Mouse (Mus musculus) ES-Bruce4 (cell line): ENCODE results near the gene Hsd17b12. TPM values are rescaled to one million over a fixed set of nuclear protein-coding genes. Genes with fewer than 3 reads are reported as not detected.

Source experiments
- H3K27ac ChIP-seq: 2 replicates; pipeline ENCODE4 v1.5.1; 2012; ENCODE audit warnings: low read length, inconsistent platforms; ENCODE audit not compliant: insufficient read depth
- H3K27me3 ChIP-seq: 2 replicates; pipeline ENCODE4 v1.6.1; 2012; ENCODE audit warnings: mild to moderate bottlenecking, low read length, inconsistent platforms; ENCODE audit not compliant: control insufficient read depth, poor library complexity, insufficient read depth, severe bottlenecking
- H3K36me3 ChIP-seq: 2 replicates; pipeline ENCODE4 v1.6.1; 2012; ENCODE audit warnings: inconsistent platforms, mild to moderate bottlenecking, low read length, moderate library complexity; ENCODE audit not compliant: control insufficient read depth, poor library complexity, insufficient read depth, severe bottlenecking
- H3K4me1 ChIP-seq: one replicate; pipeline ENCODE4 v1.8.1; 2011; ENCODE audit warnings: low read length; ENCODE audit not compliant: control insufficient read depth, insufficient read depth
- H3K4me3 ChIP-seq: 2 replicates; pipeline ENCODE4 v1.5.1; 2011; ENCODE audit warnings: low read depth, mild to moderate bottlenecking, low read length
- H3K9ac ChIP-seq: 2 replicates; pipeline ENCODE4 v1.6.1; 2012; ENCODE audit warnings: low read depth, mild to moderate bottlenecking, inconsistent platforms; ENCODE audit not compliant: poor library complexity, severe bottlenecking
- H3K9me3 ChIP-seq: replicated peaks from 2 replicates; pipeline ENCODE4 v1.6.1; 2012; ENCODE audit warnings: mild to moderate bottlenecking, low read length, inconsistent platforms; ENCODE audit not compliant: control insufficient read depth, poor library complexity, insufficient read depth, severe bottlenecking
- CTCF ChIP-seq: IDR thresholded peaks from one replicate; pipeline ENCODE4 v1.8.1; 2011; ENCODE audit warnings: low read depth, low read length
- EP300 ChIP-seq: IDR thresholded peaks from 2 replicates; pipeline ENCODE4 v1.6.1; 2011; ENCODE audit warnings: low read depth, low read length; ENCODE audit not compliant: insufficient read depth
- POLR2A ChIP-seq: IDR thresholded peaks from one replicate; pipeline ENCODE4 v1.8.1; 2011; ENCODE audit warnings: low read length; ENCODE audit not compliant: insufficient read depth
- polyA plus RNA-seq: library from polyadenylated mRNA; stranded (reverse); fragments of >200 nt; gene quantifications from 2 replicates; pipeline ENCODE4 v1.2.4, GENCODE M21; 2011; ENCODE audit warnings: low read depth; ENCODE audit not compliant: missing spikeins, insufficient read depth, insufficient read length

The Hsd17b12 gene
- polyA plus RNA-seq, 1 experiment = 101 TPM

DNA sequence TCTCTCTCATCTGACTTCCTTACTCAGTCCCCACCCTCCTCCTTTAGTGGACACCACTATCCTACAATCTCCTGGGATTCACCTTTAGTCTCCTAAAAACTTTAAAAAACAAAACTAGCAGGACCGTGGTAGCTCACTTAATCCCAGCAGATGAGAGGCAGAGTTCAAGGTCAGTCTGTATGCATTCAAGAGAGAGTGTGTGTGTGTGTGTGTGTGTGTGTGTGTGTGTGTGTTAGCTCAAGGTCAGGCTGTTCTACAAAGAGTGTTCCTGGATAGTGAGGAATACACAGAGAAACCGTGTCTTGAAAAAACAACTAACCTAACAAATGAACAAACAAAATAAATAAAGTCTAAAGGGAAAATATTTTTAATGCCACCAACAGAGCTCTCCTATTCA is 12.6 kb downstream of the Hsd17b12 start:
- Histone ChIP-seq H3K27ac (no peak overlapping the region), H3K4me1 (peaks cover 1% of the 10 kb centered on the region), H3K9ac (no peak overlapping the region), H3K4me3 (no peak overlapping the region), H3K36me3 (no peaks in the 10 kb centered on the region), H3K27me3 (no peaks in the 10 kb centered on the region), H3K9me3 (no peaks in the 10 kb centered on the region)
- TF ChIP-seq EP300 = no peak
- TF ChIP-seq CTCF = no peak
- TF ChIP-seq POLR2A = no peak

DNA sequence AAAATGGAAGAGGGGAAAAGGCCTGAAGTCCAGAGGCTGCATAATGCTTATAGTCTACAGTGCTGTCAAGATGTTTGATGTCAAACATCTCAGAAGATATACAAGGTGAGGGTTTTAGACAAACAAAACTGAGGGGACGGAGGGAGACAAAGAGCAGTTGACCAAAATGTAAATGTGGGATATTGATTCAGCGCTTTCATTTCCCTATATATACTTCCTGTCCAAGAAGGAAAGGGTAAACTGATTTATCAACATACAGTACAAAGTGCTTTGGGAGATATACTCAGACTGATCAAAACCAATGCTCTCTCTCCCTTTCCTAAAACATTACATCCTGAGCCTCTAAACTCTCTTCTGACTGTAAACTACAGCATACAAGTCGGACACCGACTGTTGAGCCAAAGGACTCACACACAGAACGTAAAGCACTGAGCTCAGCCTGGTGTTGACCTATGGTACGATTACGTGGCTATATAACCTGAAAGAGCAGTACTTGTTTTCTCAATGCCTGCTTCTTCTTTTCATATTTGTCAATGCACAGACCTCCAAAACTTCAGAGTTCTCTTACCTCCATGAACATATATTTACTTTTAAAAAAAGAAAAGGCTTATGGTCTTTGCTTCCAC is 13.1 kb downstream of the Hsd17b12 start:
- Histone ChIP-seq H3K9me3 (no peaks in the 10 kb centered on the region), H3K4me1 (peaks cover 1% of the 10 kb centered on the region), H3K27me3 (no peaks in the 10 kb centered on the region), H3K36me3 (no peaks in the 10 kb centered on the region), H3K4me3 (no peak overlapping the region), H3K9ac (no peak overlapping the region), H3K27ac (no peak overlapping the region)
- no peak for TF ChIP-seq CTCF
- no peak for TF ChIP-seq EP300
- no peak for TF ChIP-seq POLR2A

DNA sequence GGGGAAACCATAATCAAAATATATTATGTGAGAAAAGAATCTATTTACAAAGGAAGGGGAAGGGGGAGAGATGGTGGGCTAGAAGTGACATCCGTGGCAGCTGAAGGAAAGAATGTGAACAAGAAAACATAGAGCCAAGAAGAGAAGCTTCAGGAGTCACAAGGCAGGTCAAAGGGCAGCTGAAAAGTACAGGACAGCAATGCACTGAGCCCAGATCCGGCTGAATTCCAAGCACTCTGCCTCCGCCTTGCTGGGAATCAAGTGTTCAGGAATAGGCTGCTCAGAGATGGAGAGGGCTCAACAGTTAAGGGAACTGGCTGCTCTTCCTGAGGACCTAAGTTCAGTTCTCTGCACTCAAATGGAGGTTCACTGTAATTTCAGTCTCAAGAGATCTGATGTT is 16.5 kb downstream of the Hsd17b12 start:
- TF ChIP-seq POLR2A (no peak), EP300 (no peak), CTCF (no peak)
- H3K27me3 ChIP-seq = no peaks in the 10 kb centered on the region
- no peaks in the 10 kb centered on the region for H3K9me3 ChIP-seq
- H3K36me3 ChIP-seq = no peaks in the 10 kb centered on the region
- peaks cover 1% of the 10 kb centered on the region for H3K4me1 ChIP-seq
- no peak overlapping the region for H3K4me3 ChIP-seq
- H3K9ac ChIP-seq = no peak overlapping the region
- H3K27ac ChIP-seq = no peak overlapping the region

DNA sequence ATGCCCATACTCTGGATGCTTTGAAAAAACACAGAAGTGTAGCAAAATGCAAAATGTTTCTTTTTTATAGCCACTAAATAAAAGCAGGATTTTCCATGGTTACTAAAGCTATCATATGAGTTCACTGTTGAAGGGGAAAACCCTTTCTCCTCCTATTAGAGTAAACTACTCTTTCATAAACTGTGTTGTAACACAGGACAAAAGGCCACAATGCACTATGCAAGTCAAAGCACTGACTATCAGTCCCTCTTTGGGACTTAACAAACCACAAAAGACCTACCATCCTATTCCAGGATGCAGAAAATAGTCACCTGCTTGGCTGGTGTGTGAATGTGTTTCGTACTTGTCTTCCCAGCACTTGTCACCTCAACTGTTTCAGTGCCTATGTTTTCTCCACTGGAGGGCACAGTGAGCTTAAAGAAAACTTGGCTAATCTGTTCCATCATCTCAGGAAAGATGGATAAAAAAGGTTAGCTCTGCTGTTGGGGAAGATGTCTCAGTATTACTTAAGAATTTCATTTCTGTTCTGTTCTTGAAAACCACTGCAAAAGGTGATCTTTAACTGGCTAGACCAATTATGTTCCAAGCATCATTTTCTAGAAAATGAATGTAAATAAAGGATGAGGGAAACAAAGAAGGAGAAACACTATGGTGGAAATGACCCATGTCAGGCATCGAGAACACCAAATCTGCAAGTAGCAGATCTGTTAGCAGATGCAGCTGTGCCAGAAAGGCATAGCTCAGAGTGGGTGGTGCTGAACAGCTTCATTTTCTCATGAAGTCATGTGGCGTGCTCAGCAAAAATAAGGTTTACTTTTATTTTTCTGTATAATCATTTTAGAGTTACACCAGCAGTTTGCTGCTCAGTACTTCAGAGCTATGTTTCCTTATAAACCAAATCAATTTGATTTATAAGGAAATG is 19.0 kb downstream of the Hsd17b12 start:
- Histone ChIP-seq H3K4me1 (no peaks in the 10 kb centered on the region), H3K9me3 (no peaks in the 10 kb centered on the region), H3K4me3 (no peak overlapping the region), H3K27ac (no peak overlapping the region), H3K36me3 (no peaks in the 10 kb centered on the region), H3K9ac (no peak overlapping the region), H3K27me3 (no peaks in the 10 kb centered on the region)
- TF ChIP-seq POLR2A = no peak
- TF ChIP-seq CTCF = no peak
- no peak for TF ChIP-seq EP300

DNA sequence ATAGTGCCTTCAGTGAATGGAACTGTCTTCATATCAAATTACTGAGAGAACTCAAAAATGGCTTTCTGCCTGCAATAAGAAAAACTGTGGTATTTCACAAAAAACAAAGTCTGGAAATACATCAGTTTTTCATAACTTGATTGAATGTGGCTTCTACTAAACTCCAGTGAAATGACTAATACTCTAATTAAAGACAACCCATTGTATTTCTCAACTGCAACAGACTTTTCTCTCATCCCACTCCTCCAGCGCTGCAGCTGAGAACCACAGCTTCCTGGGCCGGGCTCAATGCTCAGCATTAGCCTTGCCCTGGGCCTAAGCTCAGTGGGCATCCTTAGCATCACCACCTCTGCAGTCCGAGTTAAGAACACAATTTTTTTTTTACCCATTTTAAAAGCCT is 20.9 kb downstream of the Hsd17b12 start:
- no peak overlapping the region for H3K4me3 ChIP-seq
- H3K27ac ChIP-seq = no peak overlapping the region
- no peaks in the 10 kb centered on the region for H3K4me1 ChIP-seq
- H3K36me3 ChIP-seq = no peaks in the 10 kb centered on the region
- no peak for TF ChIP-seq POLR2A
- no peak for TF ChIP-seq CTCF
- no peak for TF ChIP-seq EP300
- no peak overlapping the region for H3K9ac ChIP-seq
- H3K27me3 ChIP-seq = no peaks in the 10 kb centered on the region
- H3K9me3 ChIP-seq = no peaks in the 10 kb centered on the region

DNA sequence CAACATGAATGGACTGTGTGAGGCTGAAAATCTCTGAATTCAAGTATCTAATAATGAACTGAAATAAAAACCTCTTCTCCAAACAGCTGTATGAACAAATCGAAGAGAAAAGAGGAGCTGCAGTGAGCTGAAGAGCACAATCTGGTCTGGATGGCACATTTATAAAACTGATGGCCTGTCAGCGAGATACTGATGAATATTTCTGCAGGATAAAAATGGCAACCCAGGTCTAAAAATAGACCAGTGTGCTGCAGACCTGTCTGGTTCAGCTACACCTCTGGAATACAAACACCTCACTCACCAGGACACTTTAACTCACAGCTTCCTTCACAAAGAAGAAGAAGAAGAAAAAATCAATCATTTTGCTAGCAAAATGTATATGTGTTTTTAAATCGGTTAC is 29.3 kb downstream of the Hsd17b12 start:
- Histone ChIP-seq H3K27ac (no peak overlapping the region), H3K9ac (no peak overlapping the region), H3K4me1 (no peaks in the 10 kb centered on the region), H3K27me3 (no peaks in the 10 kb centered on the region), H3K4me3 (no peak overlapping the region), H3K36me3 (no peaks in the 10 kb centered on the region), H3K9me3 (no peaks in the 10 kb centered on the region)
- TF ChIP-seq CTCF = no peak
- TF ChIP-seq POLR2A = no peak
- no peak for TF ChIP-seq EP300
